Mouse (Mus musculus): ENCODE results near the gene Olfr476. TPM values are rescaled to one million over a fixed set of nuclear protein-coding genes. Genes with fewer than 3 reads are reported as not detected.
"Not testable (repeated sequence)": the region's sequence is repeated elsewhere in the genome, so short reads cannot be mapped to it uniquely, and the experiment has no call there.

Gene Olfr476
- total RNA-seq (2014; rRNA removed), result not detected in 2 replicates
- polyA plus RNA-seq (2012; rRNA removed), result not detected in 2 replicates

GRCm38 (mm10) chr7:107964503-107964902, at the start of gene Olfr476:
TSS of gene Olfr476 (plus strand) at chr7:107964803.
- TF ChIP-seq CTCF (IDR thresholded peaks at IDR 0.05; ENCODE audit: low read depth, low read length), result no peak
- no peak for TF ChIP-seq POLR2A (IDR thresholded peaks at IDR 0.05; ENCODE audit: extremely low read depth, insufficient read depth, low read length)

GRCm38 (mm10) chr7:107930146-107930545, 34.5 kb upstream of the Olfr476 start, which contains the start of gene Olfr473:
TSS of gene Olfr473 (plus strand) at chr7:107930446.
- Histone ChIP-seq H3K27me3 (ENCODE audit: control insufficient read depth, insufficient read depth, low read length) (no peaks in the 10 kb centered on the region), H3K9ac (ENCODE audit: low read depth, low read length) (no peak within 1 kb of the TSS), H3K36me3 (ENCODE audit: control insufficient read depth, insufficient read depth, low read length) (no peaks in the 10 kb centered on the region), H3K4me1 (ENCODE audit: control insufficient read depth, insufficient read depth, low read length) (no peaks in the 10 kb centered on the region), H3K27ac (replicated peaks; ENCODE audit: insufficient read depth, low read depth, low read length) (no peak within 1 kb of the TSS), H3K4me3 (ENCODE audit: insufficient read depth, low read depth, low read length) (no peak within 1 kb of the TSS), H3K79me2 (ENCODE audit: control insufficient read depth, insufficient read depth, low read length) (no peaks in the 10 kb centered on the region)
- no peak for TF ChIP-seq CTCF (IDR thresholded peaks at IDR 0.05; ENCODE audit: low read depth, low read length)
- no peak for DNase-seq (ENCODE audit: extremely low read depth, low read depth, low spot score)
- WGBS, result 100% methylated on average over 1 of the region's 1 CpGs

More at GRCm38 (mm10) chr7:107964503-107964902, at the start of gene Olfr476:
- Histone ChIP-seq H3K27me3 (ENCODE audit: control insufficient read depth, insufficient read depth, low read length) (no peaks in the 10 kb centered on the region), H3K4me1 (ENCODE audit: control insufficient read depth, insufficient read depth, low read length) (no peaks in the 10 kb centered on the region), H3K9ac (ENCODE audit: low read depth, low read length) (no peak within 1 kb of the TSS), H3K27ac (replicated peaks; ENCODE audit: insufficient read depth, low read depth, low read length) (no peak within 1 kb of the TSS), H3K79me2 (ENCODE audit: control insufficient read depth, insufficient read depth, low read length) (no peaks in the 10 kb centered on the region), H3K36me3 (ENCODE audit: control insufficient read depth, insufficient read depth, low read length) (no peaks in the 10 kb centered on the region), H3K4me3 (ENCODE audit: insufficient read depth, low read depth, low read length) (no peak within 1 kb of the TSS)
- WGBS, result 36% methylated on average over 1 of the region's 1 CpGs
- no peak for DNase-seq (ENCODE audit: extremely low read depth, low read depth, low spot score)

GRCm38 (mm10) chr7:107952539-107952938, 12.1 kb upstream of the Olfr476 start:
- H3K4me3 ChIP-seq (ENCODE audit: insufficient read depth, low read depth, low read length); H3K27ac ChIP-seq (replicated peaks; ENCODE audit: insufficient read depth, low read depth, low read length); H3K27me3 ChIP-seq (ENCODE audit: control insufficient read depth, insufficient read depth, low read length); H3K9ac ChIP-seq (ENCODE audit: low read depth, low read length); DNase-seq (ENCODE audit: extremely low read depth, low read depth, low spot score); H3K36me3 ChIP-seq (ENCODE audit: control insufficient read depth, insufficient read depth, low read length); H3K4me1 ChIP-seq (ENCODE audit: control insufficient read depth, insufficient read depth, low read length); H3K79me2 ChIP-seq (ENCODE audit: control insufficient read depth, insufficient read depth, low read length): not testable (repeated sequence)
- WGBS, result 94% methylated on average over 12 of the region's 12 CpGs

- no peak for TF ChIP-seq POLR2A (IDR thresholded peaks at IDR 0.05; ENCODE audit: extremely low read depth, insufficient read depth, low read length)
- no peak for TF ChIP-seq CTCF (IDR thresholded peaks at IDR 0.05; ENCODE audit: low read depth, low read length)
- H3K27me3 ChIP-seq (ENCODE audit: control insufficient read depth, insufficient read depth, low read length), result no peaks in the 10 kb centered on the region
- H3K9ac ChIP-seq (ENCODE audit: low read depth, low read length), result no peak within 1 kb of the TSS
- no peak within 1 kb of the TSS for H3K4me3 ChIP-seq (ENCODE audit: insufficient read depth, low read depth, low read length)
- H3K4me1 ChIP-seq (ENCODE audit: control insufficient read depth, insufficient read depth, low read length), result no peaks in the 10 kb centered on the region
- H3K36me3 ChIP-seq (ENCODE audit: control insufficient read depth, insufficient read depth, low read length), result no peaks in the 10 kb centered on the region
- no peaks in the 10 kb centered on the region for H3K79me2 ChIP-seq (ENCODE audit: control insufficient read depth, insufficient read depth, low read length)
- no peak within 1 kb of the TSS for H3K27ac ChIP-seq (replicated peaks; ENCODE audit: insufficient read depth, low read depth, low read length)
- 82% methylated on average over 1 of the region's 1 CpGs for WGBS
- DNase-seq (ENCODE audit: extremely low read depth, low read depth, low spot score), result no peak
Observed at GRCm38 (mm10) chr7:107954343-107954742, 10.3 kb upstream of the Olfr476 start, which contains the start of gene Olfr474. TSS of gene Olfr474 (plus strand) at chr7:107954643.

GRCm38 (mm10) chr7:107986393-107986792, 21.8 kb downstream of the Olfr476 start, which contains the start of gene Olfr477:
TSS of gene Olfr477 (plus strand) at chr7:107986693.
- no peak within 1 kb of the TSS for H3K27ac ChIP-seq (replicated peaks; ENCODE audit: insufficient read depth, low read depth, low read length)
- H3K4me3 ChIP-seq (ENCODE audit: insufficient read depth, low read depth, low read length), result no peak within 1 kb of the TSS
- no peaks in the 10 kb centered on the region for H3K4me1 ChIP-seq (ENCODE audit: control insufficient read depth, insufficient read depth, low read length)
- 73% methylated on average over 2 of the region's 2 CpGs for WGBS
- no peak for DNase-seq (ENCODE audit: extremely low read depth, low read depth, low spot score)
- no peaks in the 10 kb centered on the region for H3K79me2 ChIP-seq (ENCODE audit: control insufficient read depth, insufficient read depth, low read length)
- TF ChIP-seq POLR2A (IDR thresholded peaks at IDR 0.05; ENCODE audit: extremely low read depth, insufficient read depth, low read length), result no peak
- TF ChIP-seq CTCF (IDR thresholded peaks at IDR 0.05; ENCODE audit: low read depth, low read length), result no peak
- no peaks in the 10 kb centered on the region for H3K27me3 ChIP-seq (ENCODE audit: control insufficient read depth, insufficient read depth, low read length)
- H3K9ac ChIP-seq (ENCODE audit: low read depth, low read length), result no peak within 1 kb of the TSS
- H3K36me3 ChIP-seq (ENCODE audit: control insufficient read depth, insufficient read depth, low read length), result no peaks in the 10 kb centered on the region

GRCm38 (mm10) chr7:108014256-108014655, 49.7 kb downstream of the Olfr476 start:
- H3K79me2 ChIP-seq (ENCODE audit: control insufficient read depth, insufficient read depth, low read length); DNase-seq (ENCODE audit: extremely low read depth, low read depth, low spot score); H3K9ac ChIP-seq (ENCODE audit: low read depth, low read length); H3K4me3 ChIP-seq (ENCODE audit: insufficient read depth, low read depth, low read length); H3K4me1 ChIP-seq (ENCODE audit: control insufficient read depth, insufficient read depth, low read length); H3K36me3 ChIP-seq (ENCODE audit: control insufficient read depth, insufficient read depth, low read length); H3K27ac ChIP-seq (replicated peaks; ENCODE audit: insufficient read depth, low read depth, low read length); H3K27me3 ChIP-seq (ENCODE audit: control insufficient read depth, insufficient read depth, low read length): not testable (repeated sequence)

Other genes with a start within 250 kb of the Olfr476 start
- 0.07 TPM in 1 of 2 replicates, not detected in the other for gene Cyb5r2, start 206.8 kb upstream of the Olfr476 start, total RNA-seq (2014; rRNA removed)
- gene Cyb5r2, start 206.8 kb upstream of the Olfr476 start, polyA plus RNA-seq (2012; rRNA removed), result 0.07 and 0.10 TPM in 2 replicates
- gene Ovch2, start 163.6 kb upstream of the Olfr476 start, total RNA-seq (2014; rRNA removed), result not detected in 2 replicates
- gene Ovch2, start 163.6 kb upstream of the Olfr476 start, polyA plus RNA-seq (2012; rRNA removed), result not detected in 2 replicates
- not detected in 2 replicates for gene Olfr467, start 152.5 kb upstream of the Olfr476 start, total RNA-seq (2014; rRNA removed)
- not detected in 2 replicates for gene Olfr467, start 152.5 kb upstream of the Olfr476 start, polyA plus RNA-seq (2012; rRNA removed)
- gene Olfr469, start 139.3 kb upstream of the Olfr476 start, total RNA-seq (2014; rRNA removed), result not detected in 2 replicates
- not detected in 2 replicates for gene Olfr469, start 139.3 kb upstream of the Olfr476 start, polyA plus RNA-seq (2012; rRNA removed)
- not detected in 2 replicates for gene Olfr470, start 117.3 kb upstream of the Olfr476 start, total RNA-seq (2014; rRNA removed)
- gene Olfr470, start 117.3 kb upstream of the Olfr476 start, polyA plus RNA-seq (2012; rRNA removed), result not detected in 2 replicates
- not detected in 2 replicates for gene Olfr472, start 66.9 kb upstream of the Olfr476 start, total RNA-seq (2014; rRNA removed)
- gene Olfr472, start 66.9 kb upstream of the Olfr476 start, polyA plus RNA-seq (2012; rRNA removed), result not detected in 2 replicates
- not detected in 2 replicates for gene Olfr473, start 34.4 kb upstream of the Olfr476 start, total RNA-seq (2014; rRNA removed)
- gene Olfr473, start 34.4 kb upstream of the Olfr476 start, polyA plus RNA-seq (2012; rRNA removed), result not detected in 2 replicates
- gene Olfr474, start 10.2 kb upstream of the Olfr476 start, total RNA-seq (2014; rRNA removed), result not detected in 2 replicates
- gene Olfr474, start 10.2 kb upstream of the Olfr476 start, polyA plus RNA-seq (2012; rRNA removed), result not detected in 2 replicates
- gene Olfr477, start 21.9 kb downstream of the Olfr476 start, total RNA-seq (2014; rRNA removed), result not detected in 2 replicates
- gene Olfr477, start 21.9 kb downstream of the Olfr476 start, polyA plus RNA-seq (2012; rRNA removed), result not detected in 2 replicates
- not detected in 2 replicates for gene Olfr478, start 69.2 kb downstream of the Olfr476 start, total RNA-seq (2014; rRNA removed)
- not detected in 2 replicates for gene Olfr478, start 69.2 kb downstream of the Olfr476 start, polyA plus RNA-seq (2012; rRNA removed)
- gene Olfr479, start 85.9 kb downstream of the Olfr476 start, total RNA-seq (2014; rRNA removed), result not detected in 2 replicates
- not detected in 2 replicates for gene Olfr479, start 85.9 kb downstream of the Olfr476 start, polyA plus RNA-seq (2012; rRNA removed)
- gene Olfr480, start 102.5 kb downstream of the Olfr476 start, total RNA-seq (2014; rRNA removed), result not detected in 2 replicates
- gene Olfr480, start 102.5 kb downstream of the Olfr476 start, polyA plus RNA-seq (2012; rRNA removed), result not detected in 2 replicates
- not detected in 2 replicates for gene Olfr481, start 115.1 kb downstream of the Olfr476 start, total RNA-seq (2014; rRNA removed)
- not detected in 2 replicates for gene Olfr481, start 115.1 kb downstream of the Olfr476 start, polyA plus RNA-seq (2012; rRNA removed)
- gene Olfr482, start 132.8 kb downstream of the Olfr476 start, total RNA-seq (2014; rRNA removed), result not detected in 2 replicates
- not detected in 2 replicates for gene Olfr482, start 132.8 kb downstream of the Olfr476 start, polyA plus RNA-seq (2012; rRNA removed)
- gene Olfr483, start 136.0 kb downstream of the Olfr476 start, total RNA-seq (2014; rRNA removed), result not detected in 2 replicates
- not detected in 2 replicates for gene Olfr483, start 136.0 kb downstream of the Olfr476 start, polyA plus RNA-seq (2012; rRNA removed)
- not detected in 2 replicates for gene Olfr484, start 162.6 kb downstream of the Olfr476 start, total RNA-seq (2014; rRNA removed)
- gene Olfr484, start 162.6 kb downstream of the Olfr476 start, polyA plus RNA-seq (2012; rRNA removed), result not detected in 2 replicates
- not detected in 2 replicates for gene Olfr485, start 195.1 kb downstream of the Olfr476 start, total RNA-seq (2014; rRNA removed)
- gene Olfr485, start 195.1 kb downstream of the Olfr476 start, polyA plus RNA-seq (2012; rRNA removed), result not detected in 2 replicates
- not detected in 2 replicates for gene Olfr486, start 207.9 kb downstream of the Olfr476 start, total RNA-seq (2014; rRNA removed)
- gene Olfr486, start 207.9 kb downstream of the Olfr476 start, polyA plus RNA-seq (2012; rRNA removed), result not detected in 2 replicates
- gene Olfr487, start 249.8 kb downstream of the Olfr476 start, total RNA-seq (2014; rRNA removed), result not detected in 2 replicates
- gene Olfr487, start 249.8 kb downstream of the Olfr476 start, polyA plus RNA-seq (2012; rRNA removed), result not detected in 2 replicates

Measured in liver, adult 2 months (tissue).